In the genomic region with DNA sequence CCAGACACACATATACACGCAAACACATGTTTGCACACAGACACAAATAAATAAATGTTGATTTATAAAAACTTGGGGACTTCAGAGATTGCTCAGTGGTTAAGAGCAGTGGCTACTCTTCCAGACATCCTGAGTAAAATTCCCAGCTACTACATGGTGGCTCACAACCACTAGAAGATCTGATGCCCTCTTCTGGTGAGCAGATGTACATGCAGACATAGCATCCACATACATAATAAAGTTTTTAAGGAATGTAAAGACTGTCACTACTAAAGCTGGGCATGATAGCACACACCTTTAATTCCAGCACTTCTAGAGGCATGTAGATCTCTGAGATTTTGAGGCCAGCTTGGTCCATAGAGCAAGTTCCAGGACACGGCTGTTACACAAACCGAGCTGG, we compare ENCODE assay signal across 16 mouse cellular contexts. TPM values are rescaled to one million over a fixed set of nuclear protein-coding genes. Genes with fewer than 3 reads are reported as not detected.
A peak's percentile ranks its signal among the peaks of the same experiment; 100 is the strongest.
DNase-seq lines count a peak whose midpoint lies in the region; ATAC-seq and TF ChIP-seq lines count a peak whose summit lies in the region.
"Had no signal": no experiment of that assay in that cellular context is flagged by ENCODE, and none has a peak within 500 bp of the region (broad histone marks: within the 10 kb centered on the region; RNA-seq: fewer than 3 reads in every experiment).

No protein-coding gene starts in this region.

- no peak overlapping the region for H3K27ac ChIP-seq in left cerebral cortex, adult 2 months
- peak overlapping the region; percentile 63; the same call in 1 of the 2 replicates for H3K27ac ChIP-seq in ES-E14 (ENCODE audit: insufficient read depth, low read depth, low read length, poor library complexity, severe bottlenecking)
- H3K27ac ChIP-seq in intestine, embryonic 15.5 days, result no peak overlapping the region
- H3K27ac ChIP-seq in kidney, embryonic 16.5 days (ENCODE audit: low read length), result no peak overlapping the region
- H3K27ac ChIP-seq: hindbrain, embryonic 15.5 days; lung, embryonic 15.5 days had no signal

- intact Hi-C loops in left cerebral cortex, adult 2 months (cut with DNase I), result no loop called here

- no peak for DNase-seq in left cerebral cortex, adult 2 months (ENCODE audit: extremely low spot score in 1 of 2, low spot score in 2 of 2)
- no peak for DNase-seq in left cerebral cortex, adult 11 months (ENCODE audit: low spot score)
- DNase-seq in 416B (ENCODE audit: low read depth) (peak; percentile 26), ES-E14 (ENCODE audit: low read depth, low spot score) (no peak)
- DNase-seq: adrenal gland, postnatal 36 days; cerebellum, postnatal 14 days; gastrocnemius, postnatal 10 days; heart, postnatal 10 days; kidney, adult 9 months had no signal

- H3K27me3 ChIP-seq in intestine, embryonic 15.5 days (replicated peaks), result no peaks in the 10 kb centered on the region
- H3K27me3 ChIP-seq in kidney, embryonic 16.5 days (ENCODE audit: insufficient read depth, low read length), result no peaks in the 10 kb centered on the region
- H3K27me3 ChIP-seq: hindbrain, embryonic 15.5 days; lung, embryonic 15.5 days had no signal

- no peak overlapping the region for H3K4me2 ChIP-seq in intestine, embryonic 15.5 days (replicated peaks)
- no peak overlapping the region for H3K4me2 ChIP-seq in kidney, embryonic 16.5 days (replicated peaks; ENCODE audit: low read depth, low read length)
- H3K4me2 ChIP-seq: hindbrain, embryonic 15.5 days; lung, embryonic 15.5 days had no signal

- no peaks in the 10 kb centered on the region; the same call in 1 of the 2 replicates for H3K36me3 ChIP-seq in ES-E14 (ENCODE audit: control insufficient read depth, insufficient read depth, low read length, poor library complexity, severe bottlenecking)
- peaks cover 2% of the 10 kb centered on the region; the same call in 1 of the 2 replicates for H3K36me3 ChIP-seq in intestine, embryonic 15.5 days
- H3K36me3 ChIP-seq in kidney, embryonic 16.5 days (ENCODE audit: insufficient read depth, low read length), result peaks cover 9% of the 10 kb centered on the region

- 97% methylated on average over 3 of the region's 3 CpGs for WGBS in intestine, embryonic 15.5 days
- 93% methylated on average over 3 of the region's 3 CpGs for WGBS in kidney, embryonic 16.5 days

- in situ Hi-C loops in ES-E14 (cut with MboI; ENCODE audit: low sequenced_read_pairs in 2 of 2, unreplicated experiment in 2 of 2), result no loop called here

- TF ChIP-seq CTCF in left cerebral cortex, adult 2 months (IDR thresholded peaks at IDR 0.05), result peak; percentile 44

- H3K9ac ChIP-seq in ES-E14 (ENCODE audit: insufficient read depth, low read depth, low read length, poor library complexity, severe bottlenecking), result peak overlapping the region; percentile 67; the same call in 1 of the 2 replicates
- no peak overlapping the region for H3K9ac ChIP-seq in intestine, embryonic 15.5 days
- no peak overlapping the region for H3K9ac ChIP-seq in kidney, embryonic 16.5 days (replicated peaks; ENCODE audit: low read length)
- H3K9ac ChIP-seq: hindbrain, embryonic 15.5 days; lung, embryonic 15.5 days had no signal

- no peaks in the 10 kb centered on the region for H3K9me3 ChIP-seq in ES-E14 (ENCODE audit: control insufficient read depth, insufficient read depth, low read depth, low read length)
- no peaks in the 10 kb centered on the region for H3K9me3 ChIP-seq in intestine, embryonic 15.5 days
- H3K9me3 ChIP-seq in kidney, embryonic 16.5 days (ENCODE audit: low read length), result no peaks in the 10 kb centered on the region
- H3K9me3 ChIP-seq: hindbrain, embryonic 15.5 days; lung, embryonic 15.5 days had no signal

- peaks cover 2 to 19% of the 10 kb centered on the region in 2 experiments for H3K4me1 ChIP-seq in ES-E14 (ENCODE audit: control insufficient read depth in 2 of 2, insufficient read depth in 2 of 2, low read length in 2 of 2, poor library complexity in 1 of 2)
- no peaks in the 10 kb centered on the region for H3K4me1 ChIP-seq in intestine, embryonic 15.5 days (replicated peaks)
- peaks cover 6% of the 10 kb centered on the region; the same call in 1 of the 2 replicates for H3K4me1 ChIP-seq in kidney, embryonic 16.5 days (ENCODE audit: insufficient read depth, low read length)
- H3K4me1 ChIP-seq: hindbrain, embryonic 15.5 days; lung, embryonic 15.5 days had no signal

- ATAC-seq in megakaryocyte progenitor cell, adult 5-6 weeks (replicated peaks; ENCODE audit: poor library complexity), result 0 out of 2 replicates have a peak, but pooled peaks have one; percentile 44
- no peak for ATAC-seq in intestine, embryonic 15.5 days
- no peak for ATAC-seq in kidney, embryonic 16.5 days (ENCODE audit: low FRiP score, low TSS enrichment)
- ATAC-seq: forebrain, embryonic 16.5 days had no signal

- no peak overlapping the region for H3K4me3 ChIP-seq in left cerebral cortex, adult 2 months
- peak overlapping the region; percentile 1 to 44; a peak in 3 of 4 replicates for H3K4me3 ChIP-seq in ES-E14 (ENCODE audit: insufficient read depth in 1 of 2, low read depth in 1 of 2, low read length in 2 of 2, poor library complexity in 1 of 2, severe bottlenecking in 1 of 2)
- no peak overlapping the region for H3K4me3 ChIP-seq in intestine, embryonic 15.5 days (replicated peaks)
- no peak overlapping the region for H3K4me3 ChIP-seq in kidney, embryonic 16.5 days (ENCODE audit: low read length)
- H3K4me3 ChIP-seq: erythroblast, embryonic 14.5 days; hindbrain, embryonic 15.5 days; lung, embryonic 15.5 days had no signal

TF ChIP-seq in ES-E14, 5 proteins besides CTCF, POLR2A, EP300 and RAD21:
- TF ChIP-seq CHD2 (IDR thresholded peaks at IDR 0.05; ENCODE audit: low read depth, low read length) (no peak), ZC3H11A (IDR thresholded peaks at IDR 0.05; ENCODE audit: borderline replicate concordance, low read depth, low read length) (no peak; the same call in 1 of the 2 replicates), MAFK (IDR thresholded peaks at IDR 0.05; ENCODE audit: insufficient read depth, low read depth, low read length) (no peak)
TF ChIP-seq in ES-E14: peak in this region for 0.

RNA-seq across cellular contexts. Expression of a gene that starts 16.5 kb away (rescaled TPM):
- total RNA-seq in left cerebral cortex, adult 2 months (2021), result 10 to 100 TPM; 22.0 to 22.6 TPM
- 38.8 and 39.2 TPM in 2 replicates for total RNA-seq in ES-E14 (2012; rRNA removed)
- total RNA-seq in megakaryocyte progenitor cell, adult 5-6 weeks (2015), result 24.3 and 25.0 TPM in 2 replicates
- total RNA-seq in megakaryocyte progenitor cell, adult 5-6 weeks (2017), result 21.5 and 25.4 TPM in 2 replicates
- 4.0 and 4.4 TPM in 2 replicates for polyA plus RNA-seq in intestine, embryonic 15.5 days (2015; fragmentation: Nextera tagmentation; extraction: Ambion mirVana)
- 3.9 and 5.0 TPM in 2 replicates for polyA plus RNA-seq in kidney, embryonic 16.5 days (2015; fragmentation: Nextera tagmentation; extraction: Ambion mirVana)

Comparison
In these comparisons a context has a peak if more than half of its experiments do, and no peak if none do; other contexts are left out.
1. H3K4me3 ChIP-seq: peak in ES-E14 (2 of 2); none in left cerebral cortex, adult 2 months (single experiment), intestine, embryonic 15.5 days (single experiment) and kidney, embryonic 16.5 days (single experiment).